10 mouse cellular contexts compared by ENCODE assay signal in the genomic region with DNA sequence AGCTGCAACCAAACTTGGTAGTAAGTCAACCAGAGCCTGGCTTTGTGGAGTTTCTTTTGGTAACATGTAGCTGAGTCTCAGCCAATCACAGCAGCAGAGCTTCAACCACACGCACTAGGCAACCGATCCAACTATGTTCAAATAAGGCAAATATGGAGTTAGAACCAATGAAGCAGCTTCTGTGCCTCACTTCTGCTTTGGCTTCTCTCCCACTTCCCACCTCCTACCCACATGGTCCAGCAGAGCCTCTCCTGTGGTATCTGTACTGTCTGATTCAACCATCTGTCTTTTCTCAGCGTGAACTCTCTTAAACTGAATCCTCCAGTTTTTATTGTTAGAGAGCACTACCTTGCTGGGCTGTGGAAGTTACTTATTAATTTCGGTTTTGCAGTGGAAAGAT. TPM values are rescaled to one million over a fixed set of nuclear protein-coding genes. Genes with fewer than 3 reads are reported as not detected.
A peak's percentile ranks its signal among the peaks of the same experiment; 100 is the strongest.
DNase-seq lines count a peak whose midpoint lies in the region; ATAC-seq lines count a peak whose summit lies in the region.
"Had no signal": no experiment of that assay in that cellular context is flagged by ENCODE, and none has a peak within 500 bp of the region (broad histone marks: within the 10 kb centered on the region; RNA-seq: fewer than 3 reads in every experiment).

No protein-coding gene starts in this region.

- ATAC-seq in cerebellum, adult (ENCODE audit: insufficient number of reproducible peaks, low FRiP score, low TSS enrichment) = peak; percentile 70
- 0 out of 2 replicates have a peak, but pooled peaks have one; percentile 18 for ATAC-seq in megakaryocyte-erythroid progenitor cell, adult 5-6 weeks (replicated peaks; ENCODE audit: low FRiP score, low TSS enrichment, poor library complexity, severe bottlenecking)
- no peak for ATAC-seq in activated CD4-positive, CD25-positive, alpha-beta regulatory T cell, adult 4 months
- ATAC-seq: midbrain, embryonic 15.5 days; Patski had no signal

- DNase-seq in cerebellum, postnatal 10 days = peak; percentile 79 to 80
- DNase-seq in layer of hippocampus, adult 8-10 months (ENCODE audit: low spot score in 2 of 2) = peak; percentile 79 to 88
- DNase-seq in spleen, postnatal 14 days (ENCODE audit: low spot score in 2 of 2) = no peak
- DNase-seq in spleen, postnatal 4 days (ENCODE audit: low spot score in 2 of 2) = no peak

RNA-seq across cellular contexts. Expression of a gene that starts 27.7 kb away (rescaled TPM):
- not detected for total RNA-seq in layer of hippocampus, adult 8-10 months (2022)
- not detected in 2 replicates for total RNA-seq in megakaryocyte-erythroid progenitor cell, adult 5-6 weeks (2014; fragmentation: Nextera tagmentation)
- not detected in 2 replicates for total RNA-seq in megakaryocyte-erythroid progenitor cell, adult 5-6 weeks (2017)
- polyA plus RNA-seq in activated CD4-positive, CD25-positive, alpha-beta regulatory T cell, adult 4 months (2017; shearing (Covaris generic)) = not detected
- polyA plus RNA-seq: large intestine, adult 2 months; midbrain, embryonic 15.5 days had no signal

Comparison
In these comparisons a context has a peak if more than half of its experiments do, and no peak if none do; other contexts are left out.
1. DNase-seq: peak in cerebellum, postnatal 10 days (2 of 2) and layer of hippocampus, adult 8-10 months (2 of 2); none in spleen, postnatal 14 days (0 of 2) and spleen, postnatal 4 days (0 of 2).